Mouse (Mus musculus) stomach, embryonic 15.5 days (tissue): Measurements from ENCODE around the gene Glyr1. TPM values are rescaled to one million over a fixed set of nuclear protein-coding genes. Genes with fewer than 3 reads are reported as not detected.

Experiments
- ATAC-seq: fragments of 200-750 bp; cut with Nextera tagmentation; 2 replicates; pipeline ENCODE4 v1.8.0; 2017; ENCODE audit warnings: low read depth, moderate number of reproducible peaks, moderate TSS enrichment; ENCODE audit not compliant: insufficient read depth, low FRiP score
- H3K27ac ChIP-seq: fragments of 300-500 bp; sonication (generic); 2 replicates; pipeline ENCODE4 v1.5.1; 2015; ENCODE audit warnings: mild to moderate bottlenecking, inconsistent platforms
- H3K27me3 ChIP-seq: fragments of 300-500 bp; sonication (generic); replicated peaks from 2 replicates; pipeline ENCODE4 v1.6.1; 2015; ENCODE audit warnings: inconsistent platforms
- H3K36me3 ChIP-seq: fragments of 300-500 bp; sonication (generic); 2 replicates; pipeline ENCODE4 v1.6.1; 2015; ENCODE audit warnings: inconsistent platforms
- H3K4me1 ChIP-seq: fragments of 300-500 bp; sonication (generic); 2 replicates; pipeline ENCODE4 v1.6.1; 2015; ENCODE audit warnings: inconsistent platforms
- H3K4me2 ChIP-seq: fragments of 300-500 bp; sonication (generic); 2 replicates; pipeline ENCODE4 v1.6.1; 2015; ENCODE audit warnings: mild to moderate bottlenecking, inconsistent platforms
- H3K4me3 ChIP-seq: fragments of 300-500 bp; sonication (generic); replicated peaks from 2 replicates; pipeline ENCODE4 v1.5.1; 2015; ENCODE audit warnings: inconsistent platforms
- H3K9ac ChIP-seq: fragments of 300-500 bp; sonication (generic); 2 replicates; pipeline ENCODE4 v1.6.1; 2015; ENCODE audit warnings: inconsistent platforms
- H3K9me3 ChIP-seq: fragments of 300-500 bp; sonication (generic); 2 replicates; pipeline ENCODE4 v1.6.1; 2016; ENCODE audit warnings: inconsistent platforms
- WGBS: fragments of 180-500 bp; shearing (Covaris S2); methylation state at CpG from one replicate; pipeline ENCODE4 v1.1.7; 2015; 5-methylcytosine and 5-hydroxymethylcytosine counted together
- polyA plus RNA-seq: library from polyadenylated mRNA; unstranded; fragments of >200 nt; fragmentation: Nextera tagmentation; extraction: Ambion mirVana; gene quantifications from 2 replicates; pipeline ENCODE4 v1.2.1, GENCODE M21; 2015

The Glyr1 gene
- polyA plus RNA-seq, result 118 and 138 TPM in 2 replicates

GRCm38 (mm10) chr16:5049774-5050234, at the start of gene Glyr1, which contains the start of gene Ubn1:
TSS of gene Glyr1 (minus strand) at chr16:5049863.
TSS of gene Ubn1 (plus strand) at chr16:5050057.
- no peaks in the 10 kb centered on the region for H3K27me3 ChIP-seq
- H3K9me3 ChIP-seq, result no peaks in the 10 kb centered on the region
- WGBS, result under 1% methylated on average over 56 of the region's 56 CpGs
- peaks cover 16% of the 10 kb centered on the region; the same call in 1 of the 2 replicates for H3K4me1 ChIP-seq
- peak; percentile 99 for ATAC-seq
- peak within 1 kb of the TSS; percentile 97 for H3K4me3 ChIP-seq
- peak within 1 kb of the TSS; percentile 87 for H3K4me2 ChIP-seq
- H3K27ac ChIP-seq, result peak within 1 kb of the TSS; percentile 98
- H3K9ac ChIP-seq, result peak within 1 kb of the TSS; percentile 95
- H3K36me3 ChIP-seq, result peaks cover 20% of the 10 kb centered on the region

- H3K4me3 ChIP-seq, result no peak overlapping the region
- no peaks in the 10 kb centered on the region for H3K36me3 ChIP-seq
- H3K27me3 ChIP-seq, result no peaks in the 10 kb centered on the region
- no peak overlapping the region for H3K4me2 ChIP-seq
- WGBS, result 87% methylated on average over 8 of the region's 8 CpGs
- H3K9me3 ChIP-seq, result no peaks in the 10 kb centered on the region
- no peaks in the 10 kb centered on the region for H3K4me1 ChIP-seq
- no peak overlapping the region for H3K9ac ChIP-seq
- no peak for ATAC-seq
- no peak overlapping the region for H3K27ac ChIP-seq
Observed at GRCm38 (mm10) chr16:5096504-5096903, 46.8 kb upstream of the Glyr1 start.

DNA sequence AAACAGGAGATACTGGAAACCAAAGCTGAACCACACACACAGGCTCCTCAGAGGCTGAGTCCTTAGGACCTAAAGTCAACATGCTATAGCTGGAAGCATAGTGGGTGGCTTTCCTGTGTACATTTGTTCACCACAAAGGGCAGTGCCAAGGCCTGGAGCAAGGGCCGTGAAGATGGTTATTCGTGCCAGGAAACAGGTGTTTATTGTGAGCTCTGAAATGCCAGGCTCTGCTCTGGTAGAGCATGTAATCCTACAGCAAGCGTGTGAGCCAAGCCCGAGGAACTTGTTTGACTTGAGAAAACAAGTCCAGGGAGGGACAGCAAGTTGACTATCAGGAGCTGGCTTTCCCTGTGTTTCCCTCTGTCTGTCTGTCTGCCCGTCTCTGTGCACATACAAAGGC, 43.6 kb upstream of the Glyr1 start:
- ATAC-seq, result no peak
- H3K4me2 ChIP-seq, result no peak overlapping the region
- H3K36me3 ChIP-seq, result peaks cover 3% of the 10 kb centered on the region; the same call in 1 of the 2 replicates
- WGBS, result 80% methylated on average over 5 of the region's 5 CpGs
- H3K4me3 ChIP-seq, result no peak overlapping the region
- H3K4me1 ChIP-seq, result no peaks in the 10 kb centered on the region
- H3K27me3 ChIP-seq, result no peaks in the 10 kb centered on the region
- no peaks in the 10 kb centered on the region for H3K9me3 ChIP-seq
- H3K27ac ChIP-seq, result no peak overlapping the region
- H3K9ac ChIP-seq, result no peak overlapping the region

- no peaks in the 10 kb centered on the region for H3K27me3 ChIP-seq
- H3K4me3 ChIP-seq, result no peak overlapping the region
- H3K27ac ChIP-seq, result no peak overlapping the region
- no peaks in the 10 kb centered on the region for H3K4me1 ChIP-seq
- ATAC-seq, result no peak
- H3K9ac ChIP-seq, result no peak overlapping the region
- peaks cover 31% of the 10 kb centered on the region for H3K36me3 ChIP-seq
- no peak overlapping the region for H3K4me2 ChIP-seq
- H3K9me3 ChIP-seq, result no peaks in the 10 kb centered on the region
- WGBS, result 63% methylated on average over 10 of the region's 10 CpGs
Observed at GRCm38 (mm10) chr16:5089021-5089420, 39.4 kb upstream of the Glyr1 start.

- H3K4me3 ChIP-seq, result no peak overlapping the region
- H3K27ac ChIP-seq, result no peak overlapping the region
- no peak overlapping the region for H3K9ac ChIP-seq
- H3K4me1 ChIP-seq, result no peaks in the 10 kb centered on the region
- no peak for ATAC-seq
- 91% methylated on average over 2 of the region's 2 CpGs for WGBS
- H3K27me3 ChIP-seq, result no peaks in the 10 kb centered on the region
- peaks cover 46% of the 10 kb centered on the region for H3K36me3 ChIP-seq
- H3K9me3 ChIP-seq, result no peaks in the 10 kb centered on the region
- H3K4me2 ChIP-seq, result no peak overlapping the region
Observed at GRCm38 (mm10) chr16:5086179-5086578, 36.5 kb upstream of the Glyr1 start.

- peaks cover 46% of the 10 kb centered on the region for H3K36me3 ChIP-seq
Observed at GRCm38 (mm10) chr16:5085196-5085595, 35.5 kb upstream of the Glyr1 start.

GRCm38 (mm10) chr16:5074341-5074740, 24.7 kb upstream of the Glyr1 start:
- no peak for ATAC-seq
- no peaks in the 10 kb centered on the region for H3K4me1 ChIP-seq
- whole genome bisulfite sequencing, result 89% methylated on average over 5 of the region's 5 CpGs
- H3K36me3 ChIP-seq, result peaks cover 79% of the 10 kb centered on the region
- no peaks in the 10 kb centered on the region for H3K9me3 ChIP-seq
- H3K27me3 ChIP-seq, result no peaks in the 10 kb centered on the region
- H3K9ac ChIP-seq, result no peak overlapping the region
- H3K27ac ChIP-seq, result no peak overlapping the region
- H3K4me3 ChIP-seq, result no peak overlapping the region
- no peak overlapping the region for H3K4me2 ChIP-seq

More at GRCm38 (mm10) chr16:5085196-5085595, 35.5 kb upstream of the Glyr1 start:
- WGBS, result 86% methylated on average over 4 of the region's 4 CpGs
- ATAC-seq, result no peak
- H3K4me2 ChIP-seq, result no peak overlapping the region
- no peak overlapping the region for H3K9ac ChIP-seq
- H3K27me3 ChIP-seq, result no peaks in the 10 kb centered on the region
- no peaks in the 10 kb centered on the region for H3K4me1 ChIP-seq
- H3K27ac ChIP-seq, result no peak overlapping the region
- no peak overlapping the region for H3K4me3 ChIP-seq
- H3K9me3 ChIP-seq, result no peaks in the 10 kb centered on the region

DNA sequence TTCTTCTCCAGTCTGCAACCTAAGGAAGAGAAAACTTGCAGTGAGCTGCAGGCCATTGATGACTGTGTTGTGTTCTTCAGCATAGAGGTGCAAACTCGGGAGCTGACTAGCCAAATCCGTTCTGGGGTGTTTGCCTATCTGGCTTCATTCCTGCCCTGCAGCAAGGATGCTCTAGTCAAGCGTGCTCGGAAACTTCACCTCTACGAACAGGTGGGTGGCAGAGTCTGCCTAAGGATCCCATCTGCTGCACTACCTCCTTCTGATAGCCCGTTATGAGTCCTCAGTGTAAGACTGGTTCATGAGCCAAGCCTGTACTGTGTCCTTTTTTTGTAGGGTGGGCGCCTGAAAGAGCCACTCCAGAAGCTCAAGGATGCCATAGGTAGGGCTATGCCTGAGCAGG, 22.3 kb upstream of the Glyr1 start:
- no peak for ATAC-seq
- no peaks in the 10 kb centered on the region for H3K27me3 ChIP-seq
- 91% methylated on average over 7 of the region's 7 CpGs for WGBS
- no peak overlapping the region for H3K9ac ChIP-seq
- H3K4me1 ChIP-seq, result no peaks in the 10 kb centered on the region
- H3K36me3 ChIP-seq, result peaks cover 62% of the 10 kb centered on the region
- H3K4me3 ChIP-seq, result no peak overlapping the region
- no peak overlapping the region for H3K27ac ChIP-seq
- H3K4me2 ChIP-seq, result no peak overlapping the region
- no peaks in the 10 kb centered on the region for H3K9me3 ChIP-seq

DNA sequence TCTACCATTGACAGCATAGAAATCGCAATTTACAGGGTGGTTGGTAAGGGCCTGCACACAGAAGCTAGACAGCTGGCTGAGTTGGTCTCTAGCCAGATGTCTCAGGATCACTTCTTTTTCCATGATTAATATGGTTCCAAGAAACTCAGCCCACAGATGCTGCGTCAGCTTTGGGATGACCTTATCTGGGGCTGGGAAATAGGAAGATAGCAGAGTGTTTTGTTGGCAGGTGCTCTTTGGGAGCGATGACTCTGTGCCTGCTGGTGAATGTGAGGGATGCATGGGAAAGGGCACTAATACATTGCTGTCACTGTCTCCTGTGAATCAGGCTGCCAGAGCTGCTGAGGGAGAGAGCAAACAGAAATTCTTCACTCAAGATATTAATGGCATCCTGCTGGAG, 20.7 kb upstream of the Glyr1 start:
- H3K4me1 ChIP-seq, result no peaks in the 10 kb centered on the region
- no peak overlapping the region for H3K4me3 ChIP-seq
- no peak overlapping the region for H3K9ac ChIP-seq
- no peak overlapping the region for H3K4me2 ChIP-seq
- H3K27me3 ChIP-seq, result no peaks in the 10 kb centered on the region
- no peaks in the 10 kb centered on the region for H3K9me3 ChIP-seq
- peaks cover 54% of the 10 kb centered on the region for H3K36me3 ChIP-seq
- WGBS, result 74% methylated on average over 3 of the region's 3 CpGs
- no peak overlapping the region for H3K27ac ChIP-seq
- no peak for ATAC-seq

DNA sequence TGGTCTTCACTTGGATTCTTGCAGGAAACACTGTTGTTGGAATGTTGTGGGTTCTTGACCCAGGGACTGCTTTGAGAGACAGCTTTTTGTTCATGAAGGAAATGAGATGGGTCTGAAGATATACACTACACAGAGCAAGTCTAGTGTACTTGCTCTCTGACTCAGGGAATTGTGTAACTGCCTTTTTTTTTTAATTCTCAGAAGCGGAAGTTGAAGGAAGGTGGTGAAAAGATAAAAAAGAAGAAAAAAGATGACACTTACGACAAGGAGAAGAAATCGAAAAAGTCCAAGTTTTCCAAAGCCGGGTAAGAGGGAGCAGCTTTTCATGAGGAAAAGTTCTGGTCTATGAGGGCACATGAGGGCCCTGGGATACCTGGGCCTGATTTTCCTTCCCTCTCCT, 13.8 kb upstream of the Glyr1 start:
- H3K4me1 ChIP-seq, result no peaks in the 10 kb centered on the region
- 94% methylated on average over 4 of the region's 4 CpGs for WGBS
- no peak overlapping the region for H3K4me2 ChIP-seq
- H3K27me3 ChIP-seq, result no peaks in the 10 kb centered on the region
- H3K9ac ChIP-seq, result no peak overlapping the region
- H3K27ac ChIP-seq, result no peak overlapping the region
- H3K9me3 ChIP-seq, result no peaks in the 10 kb centered on the region
- peaks cover 36% of the 10 kb centered on the region; the same call in 1 of the 2 replicates for H3K36me3 ChIP-seq
- no peak overlapping the region for H3K4me3 ChIP-seq
- no peak for ATAC-seq

- no peak overlapping the region for H3K4me2 ChIP-seq
- no peak overlapping the region for H3K9ac ChIP-seq
- H3K36me3 ChIP-seq, result peaks cover 23% of the 10 kb centered on the region
- no peak overlapping the region for H3K4me3 ChIP-seq
- ATAC-seq, result no peak
- no peaks in the 10 kb centered on the region for H3K9me3 ChIP-seq
- H3K27ac ChIP-seq, result no peak overlapping the region
- no peaks in the 10 kb centered on the region for H3K4me1 ChIP-seq
- 88% methylated on average over 1 of the region's 1 CpGs for WGBS
- no peaks in the 10 kb centered on the region for H3K27me3 ChIP-seq
Observed at GRCm38 (mm10) chr16:5058114-5058513, 8.5 kb upstream of the Glyr1 start.

GRCm38 (mm10) chr16:5050251-5051110, 818 bp upstream of the Glyr1 start:
- peaks cover 16% of the 10 kb centered on the region; the same call in 1 of the 2 replicates for H3K4me1 ChIP-seq
- H3K4me2 ChIP-seq, result peak overlapping the region; percentile 87
- no peaks in the 10 kb centered on the region for H3K27me3 ChIP-seq
- peak overlapping the region; percentile 97 for H3K4me3 ChIP-seq
- peak; percentile 47 for ATAC-seq
- H3K36me3 ChIP-seq, result peaks cover 18% of the 10 kb centered on the region
- WGBS, result under 1% methylated on average over 78 of the region's 78 CpGs
- H3K9ac ChIP-seq, result peak overlapping the region; percentile 95
- no peaks in the 10 kb centered on the region for H3K9me3 ChIP-seq
- peak overlapping the region; percentile 98 for H3K27ac ChIP-seq
